Mouse (Mus musculus): ENCODE data around the gene Wdfy2. TPM values are rescaled to one million over a fixed set of nuclear protein-coding genes. Genes with fewer than 3 reads are reported as not detected.
A peak's percentile ranks its signal among the peaks of the same experiment; 100 is the strongest.

The Wdfy2 gene
- polyA plus RNA-seq, 1 experiment from 2014 or later = 8.9 TPM

DNA sequence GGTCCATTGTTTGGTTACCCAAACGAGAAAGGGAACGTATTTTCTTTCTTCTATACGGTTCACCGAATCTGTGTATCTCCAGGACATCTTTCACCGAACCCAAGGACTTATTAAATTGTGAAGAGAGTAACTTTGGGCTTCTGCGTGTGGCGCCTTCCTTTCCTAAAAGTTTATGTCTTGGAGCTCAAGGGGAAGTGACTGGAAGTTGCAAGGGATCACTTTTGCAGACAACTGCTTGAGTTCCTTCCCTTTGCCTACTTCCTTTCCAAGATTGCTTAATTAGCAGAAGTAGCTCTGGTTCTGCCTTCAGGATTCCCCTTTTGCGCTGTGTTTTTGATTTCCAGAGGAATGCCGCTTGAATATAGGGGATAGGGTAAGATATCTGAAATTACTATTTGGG, 858 bp downstream of the Wdfy2 start:
- Histone ChIP-seq H3K4me1 (replicated peaks; ENCODE audit: control insufficient read depth, insufficient read depth, low read length) (peaks cover 15% of the 10 kb centered on the region), H3K4me3 (replicated peaks; ENCODE audit: low read length) (peak overlapping the region; percentile 78), H3K36me3 (ENCODE audit: control insufficient read depth, insufficient read depth) (peaks cover 3% of the 10 kb centered on the region; the same call in 1 of the 2 replicates), H3K27me3 (replicated peaks; ENCODE audit: control insufficient read depth, insufficient read depth, low read length) (no peaks in the 10 kb centered on the region), H3K9me3 (ENCODE audit: control insufficient read depth, low read length) (no peaks in the 10 kb centered on the region), H3K4me2 (ENCODE audit: low read length) (peak overlapping the region; percentile 77), H3K9ac (replicated peaks; ENCODE audit: low read depth, low read length) (peak overlapping the region; percentile 84), H3K27ac (ENCODE audit: low read length) (no peak overlapping the region)
- ATAC-seq = no peak
- 11% methylated on average over 9 of the region's 9 CpGs for WGBS

DNA sequence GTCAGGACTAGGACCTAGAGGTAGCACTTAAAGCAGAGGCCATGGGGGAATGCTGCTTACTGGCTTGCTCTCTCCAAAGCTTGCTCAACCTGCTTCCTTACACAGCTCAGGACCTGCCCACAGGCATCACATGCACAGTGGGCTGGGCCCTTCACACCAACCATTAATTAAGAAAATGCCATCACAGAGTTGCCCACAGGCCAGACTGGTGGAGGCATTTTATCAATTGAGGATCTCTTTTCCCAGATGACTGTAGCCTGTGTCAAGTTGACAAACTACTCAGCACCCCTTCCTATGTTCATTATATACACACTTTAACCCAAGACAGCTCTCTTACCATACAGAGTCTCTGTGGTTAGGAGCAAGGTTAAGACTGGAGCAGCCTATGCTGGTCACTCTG, 4.2 kb downstream of the Wdfy2 start:
- Histone ChIP-seq H3K27ac (ENCODE audit: low read length) (no peak overlapping the region), H3K9ac (replicated peaks; ENCODE audit: low read depth, low read length) (no peak overlapping the region), H3K36me3 (ENCODE audit: control insufficient read depth, insufficient read depth) (peaks cover 3% of the 10 kb centered on the region; the same call in 1 of the 2 replicates), H3K4me2 (ENCODE audit: low read length) (no peak overlapping the region), H3K4me1 (replicated peaks; ENCODE audit: control insufficient read depth, insufficient read depth, low read length) (peaks cover 15% of the 10 kb centered on the region), H3K4me3 (replicated peaks; ENCODE audit: low read length) (no peak overlapping the region), H3K27me3 (replicated peaks; ENCODE audit: control insufficient read depth, insufficient read depth, low read length) (no peaks in the 10 kb centered on the region), H3K9me3 (ENCODE audit: control insufficient read depth, low read length) (no peaks in the 10 kb centered on the region)
- ATAC-seq = no peak

DNA sequence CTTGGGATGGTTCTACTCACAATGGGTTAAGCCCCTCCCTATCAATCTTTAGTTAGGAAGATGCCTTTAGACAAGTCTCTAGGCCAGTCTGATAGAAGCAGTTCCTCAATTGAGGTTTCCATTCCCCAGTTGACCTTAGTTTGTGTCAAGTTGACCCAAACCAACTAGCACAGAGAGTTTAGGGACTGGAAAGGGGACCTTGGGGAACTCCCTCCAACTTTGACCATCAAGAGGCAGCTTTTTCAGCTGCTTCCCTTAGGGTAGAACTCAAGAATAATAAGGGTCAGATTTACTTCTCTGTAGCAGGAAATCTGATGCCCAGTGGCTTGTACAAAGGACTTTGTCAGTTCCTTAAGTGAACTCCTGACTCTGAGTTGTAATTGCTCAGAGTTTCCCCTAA, 5.0 kb downstream of the Wdfy2 start:
- H3K4me3 ChIP-seq (replicated peaks; ENCODE audit: low read length) = no peak overlapping the region
- no peak overlapping the region for H3K4me2 ChIP-seq (ENCODE audit: low read length)
- H3K4me1 ChIP-seq (replicated peaks; ENCODE audit: control insufficient read depth, insufficient read depth, low read length) = peaks cover 15% of the 10 kb centered on the region
- no peak for ATAC-seq
- no peaks in the 10 kb centered on the region for H3K27me3 ChIP-seq (replicated peaks; ENCODE audit: control insufficient read depth, insufficient read depth, low read length)
- H3K27ac ChIP-seq (ENCODE audit: low read length) = no peak overlapping the region
- H3K9ac ChIP-seq (replicated peaks; ENCODE audit: low read depth, low read length) = no peak overlapping the region
- peaks cover 3% of the 10 kb centered on the region; the same call in 1 of the 2 replicates for H3K36me3 ChIP-seq (ENCODE audit: control insufficient read depth, insufficient read depth)
- H3K9me3 ChIP-seq (ENCODE audit: control insufficient read depth, low read length) = no peaks in the 10 kb centered on the region

DNA sequence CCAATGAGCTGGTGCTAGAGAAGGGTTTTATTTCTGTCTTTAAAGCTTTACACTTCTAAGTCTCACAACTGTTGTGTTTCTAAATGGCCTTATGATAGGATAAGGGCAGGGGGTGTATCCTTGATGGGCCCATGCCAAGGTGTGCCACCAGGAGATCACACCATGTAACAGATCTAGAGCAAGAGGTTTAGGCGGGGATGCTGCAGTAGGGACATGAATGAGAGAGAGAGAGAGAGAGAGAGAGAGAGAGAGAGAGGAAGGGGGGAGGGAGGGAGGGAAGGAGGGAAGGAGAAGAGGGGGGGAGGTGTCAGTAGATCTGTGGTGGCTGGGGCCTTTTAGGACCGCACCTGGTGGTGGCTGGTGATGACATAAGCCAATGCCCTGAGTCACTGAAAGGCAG, 5.5 kb downstream of the Wdfy2 start:
- peaks cover 3% of the 10 kb centered on the region; the same call in 1 of the 2 replicates for H3K36me3 ChIP-seq (ENCODE audit: control insufficient read depth, insufficient read depth)
- peaks cover 15% of the 10 kb centered on the region for H3K4me1 ChIP-seq (replicated peaks; ENCODE audit: control insufficient read depth, insufficient read depth, low read length)
- H3K9ac ChIP-seq (replicated peaks; ENCODE audit: low read depth, low read length) = no peak overlapping the region
- no peak overlapping the region for H3K4me2 ChIP-seq (ENCODE audit: low read length)
- H3K27me3 ChIP-seq (replicated peaks; ENCODE audit: control insufficient read depth, insufficient read depth, low read length) = no peaks in the 10 kb centered on the region
- no peak overlapping the region for H3K27ac ChIP-seq (ENCODE audit: low read length)
- H3K4me3 ChIP-seq (replicated peaks; ENCODE audit: low read length) = no peak overlapping the region
- no peaks in the 10 kb centered on the region for H3K9me3 ChIP-seq (ENCODE audit: control insufficient read depth, low read length)
- no peak for ATAC-seq
- WGBS = 71% methylated on average over 2 of the region's 2 CpGs

DNA sequence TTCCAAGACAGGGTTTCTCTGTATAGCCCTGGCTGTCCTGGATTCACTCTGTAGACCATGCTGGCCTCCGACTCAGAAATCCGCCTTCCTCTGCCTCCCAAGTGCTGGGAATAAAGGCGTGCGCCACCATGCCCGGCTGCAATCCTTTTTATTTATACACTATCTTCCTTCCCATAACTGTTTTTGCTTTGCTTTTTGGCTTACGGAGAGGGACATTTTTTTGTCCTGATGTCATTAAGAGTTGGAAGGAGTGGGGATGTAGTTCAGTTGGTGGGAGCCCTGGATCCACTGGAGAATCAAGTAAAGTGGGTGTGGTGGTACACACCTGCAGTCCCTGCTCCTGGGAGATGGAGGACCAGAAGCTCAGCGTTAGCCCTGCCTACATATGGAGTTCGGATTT, 6.7 kb downstream of the Wdfy2 start:
- H3K36me3 ChIP-seq (ENCODE audit: control insufficient read depth, insufficient read depth) = peaks cover 3% of the 10 kb centered on the region; the same call in 1 of the 2 replicates
- peaks cover 8% of the 10 kb centered on the region for H3K4me1 ChIP-seq (replicated peaks; ENCODE audit: control insufficient read depth, insufficient read depth, low read length)
- H3K4me2 ChIP-seq (ENCODE audit: low read length) = no peak overlapping the region
- H3K27ac ChIP-seq (ENCODE audit: low read length) = no peak overlapping the region
- peaks cover 4% of the 10 kb centered on the region; the same call in 1 of the 2 replicates for H3K9me3 ChIP-seq (ENCODE audit: control insufficient read depth, low read length)
- 80% methylated on average over 8 of the region's 8 CpGs for WGBS
- ATAC-seq = no peak
- H3K4me3 ChIP-seq (replicated peaks; ENCODE audit: low read length) = no peak overlapping the region
- no peaks in the 10 kb centered on the region for H3K27me3 ChIP-seq (replicated peaks; ENCODE audit: control insufficient read depth, insufficient read depth, low read length)
- no peak overlapping the region for H3K9ac ChIP-seq (replicated peaks; ENCODE audit: low read depth, low read length)

DNA sequence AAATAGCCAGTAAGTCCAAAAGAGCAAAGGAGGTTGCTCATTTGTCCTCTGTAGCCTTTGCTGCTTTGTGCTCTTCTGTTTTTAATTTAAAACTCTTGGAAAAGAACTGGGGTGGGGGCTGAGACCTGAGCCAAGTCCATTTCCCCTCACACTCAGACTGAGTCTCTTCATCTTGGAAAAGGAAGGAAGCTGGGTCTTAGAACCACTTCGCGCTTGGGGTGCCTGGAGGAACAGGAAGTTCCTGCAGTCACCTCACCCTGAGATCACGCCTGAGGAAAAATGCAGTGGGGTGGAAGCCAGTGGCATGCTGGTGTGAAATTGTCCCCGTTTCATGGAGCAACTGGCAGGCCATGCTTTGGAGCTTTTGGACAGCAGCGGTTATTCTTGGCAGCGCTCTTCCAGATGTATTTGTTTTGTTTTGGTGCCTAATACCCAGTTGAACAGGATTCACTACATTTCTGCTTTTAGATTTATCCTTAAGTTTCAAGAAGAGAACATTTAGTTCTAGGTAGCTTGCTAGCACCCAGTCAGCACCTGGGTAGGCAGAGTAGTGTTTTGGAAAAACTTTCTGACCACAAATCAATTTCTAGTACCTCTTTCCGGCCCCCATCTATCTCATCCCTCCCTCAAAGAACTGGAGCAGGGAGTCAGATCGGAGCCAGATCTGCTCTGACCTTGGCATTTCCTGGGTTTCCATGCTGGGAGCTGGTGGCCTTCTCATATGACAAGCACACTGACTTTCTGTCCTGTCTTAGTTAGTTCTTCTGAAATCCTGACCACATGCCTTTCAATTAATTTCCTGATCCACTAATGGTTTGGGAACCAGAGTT, 7.7 kb downstream of the Wdfy2 start:
- 82% methylated on average over 8 of the region's 8 CpGs for WGBS
- H3K36me3 ChIP-seq (ENCODE audit: control insufficient read depth, insufficient read depth) = peaks cover 3% of the 10 kb centered on the region; the same call in 1 of the 2 replicates
- H3K9me3 ChIP-seq (ENCODE audit: control insufficient read depth, low read length) = peaks cover 7% of the 10 kb centered on the region
- no peak overlapping the region for H3K27ac ChIP-seq (ENCODE audit: low read length)
- no peak overlapping the region for H3K4me3 ChIP-seq (replicated peaks; ENCODE audit: low read length)
- ATAC-seq = no peak
- H3K4me1 ChIP-seq (replicated peaks; ENCODE audit: control insufficient read depth, insufficient read depth, low read length) = no peaks in the 10 kb centered on the region
- H3K27me3 ChIP-seq (replicated peaks; ENCODE audit: control insufficient read depth, insufficient read depth, low read length) = no peaks in the 10 kb centered on the region
- no peak overlapping the region for H3K9ac ChIP-seq (replicated peaks; ENCODE audit: low read depth, low read length)
- no peak overlapping the region for H3K4me2 ChIP-seq (ENCODE audit: low read length)

DNA sequence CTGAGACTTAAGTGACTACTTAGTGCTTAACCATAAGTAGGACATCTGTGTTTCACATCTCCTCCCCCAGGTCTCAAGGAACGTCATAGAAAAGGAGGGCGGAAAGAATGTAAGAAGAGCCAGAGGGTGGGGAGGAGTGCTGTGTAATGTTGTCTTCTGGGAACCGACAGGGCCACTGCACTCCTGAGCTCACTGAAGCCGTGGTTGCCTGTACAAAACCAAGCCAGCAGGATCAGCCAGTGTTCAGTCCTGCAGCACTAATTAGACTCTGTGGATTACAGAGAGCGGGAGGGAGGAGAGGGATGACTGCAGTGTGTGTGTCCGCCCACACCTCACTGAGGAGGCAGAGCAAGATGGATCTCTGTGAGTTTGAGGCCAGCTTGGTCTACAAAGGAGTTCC, 13.5 kb downstream of the Wdfy2 start:
- H3K36me3 ChIP-seq (ENCODE audit: control insufficient read depth, insufficient read depth) = no peaks in the 10 kb centered on the region
- no peaks in the 10 kb centered on the region for H3K27me3 ChIP-seq (replicated peaks; ENCODE audit: control insufficient read depth, insufficient read depth, low read length)
- H3K27ac ChIP-seq (ENCODE audit: low read length) = no peak overlapping the region
- peaks cover 7% of the 10 kb centered on the region for H3K9me3 ChIP-seq (ENCODE audit: control insufficient read depth, low read length)
- no peak overlapping the region for H3K9ac ChIP-seq (replicated peaks; ENCODE audit: low read depth, low read length)
- H3K4me1 ChIP-seq (replicated peaks; ENCODE audit: control insufficient read depth, insufficient read depth, low read length) = peaks cover 15% of the 10 kb centered on the region
- H3K4me2 ChIP-seq (ENCODE audit: low read length) = no peak overlapping the region
- WGBS = 18% methylated on average over 6 of the region's 6 CpGs
- H3K4me3 ChIP-seq (replicated peaks; ENCODE audit: low read length) = no peak overlapping the region
- ATAC-seq = peak; percentile 50; the same call in 1 of the 2 replicates

DNA sequence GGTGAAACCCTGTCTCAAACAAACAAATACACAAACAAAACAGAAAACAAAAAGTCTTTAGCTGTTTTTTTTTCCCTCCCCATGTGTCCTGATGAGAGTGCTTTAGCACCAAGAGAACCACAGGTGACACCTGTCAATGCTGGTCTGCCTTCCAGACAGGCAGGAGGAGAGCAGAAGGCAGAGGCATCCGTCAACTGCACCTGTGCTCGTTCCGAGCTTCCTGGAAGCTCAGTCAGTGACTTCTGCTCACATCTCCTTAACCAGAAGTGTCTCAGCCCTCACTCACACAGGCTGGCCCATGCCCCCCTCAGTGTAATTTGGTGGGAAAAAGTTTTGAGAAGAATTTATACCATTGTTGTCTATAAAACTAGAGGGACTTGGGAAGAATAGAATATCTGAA, 15.4 kb downstream of the Wdfy2 start:
- peaks cover 7% of the 10 kb centered on the region for H3K9me3 ChIP-seq (ENCODE audit: control insufficient read depth, low read length)
- no peaks in the 10 kb centered on the region for H3K27me3 ChIP-seq (replicated peaks; ENCODE audit: control insufficient read depth, insufficient read depth, low read length)
- no peak overlapping the region for H3K4me2 ChIP-seq (ENCODE audit: low read length)
- H3K9ac ChIP-seq (replicated peaks; ENCODE audit: low read depth, low read length) = no peak overlapping the region
- no peaks in the 10 kb centered on the region for H3K36me3 ChIP-seq (ENCODE audit: control insufficient read depth, insufficient read depth)
- ATAC-seq = no peak
- 66% methylated on average over 3 of the region's 3 CpGs for WGBS
- no peak overlapping the region for H3K4me3 ChIP-seq (replicated peaks; ENCODE audit: low read length)
- H3K4me1 ChIP-seq (replicated peaks; ENCODE audit: control insufficient read depth, insufficient read depth, low read length) = peaks cover 16% of the 10 kb centered on the region
- H3K27ac ChIP-seq (ENCODE audit: low read length) = no peak overlapping the region

DNA sequence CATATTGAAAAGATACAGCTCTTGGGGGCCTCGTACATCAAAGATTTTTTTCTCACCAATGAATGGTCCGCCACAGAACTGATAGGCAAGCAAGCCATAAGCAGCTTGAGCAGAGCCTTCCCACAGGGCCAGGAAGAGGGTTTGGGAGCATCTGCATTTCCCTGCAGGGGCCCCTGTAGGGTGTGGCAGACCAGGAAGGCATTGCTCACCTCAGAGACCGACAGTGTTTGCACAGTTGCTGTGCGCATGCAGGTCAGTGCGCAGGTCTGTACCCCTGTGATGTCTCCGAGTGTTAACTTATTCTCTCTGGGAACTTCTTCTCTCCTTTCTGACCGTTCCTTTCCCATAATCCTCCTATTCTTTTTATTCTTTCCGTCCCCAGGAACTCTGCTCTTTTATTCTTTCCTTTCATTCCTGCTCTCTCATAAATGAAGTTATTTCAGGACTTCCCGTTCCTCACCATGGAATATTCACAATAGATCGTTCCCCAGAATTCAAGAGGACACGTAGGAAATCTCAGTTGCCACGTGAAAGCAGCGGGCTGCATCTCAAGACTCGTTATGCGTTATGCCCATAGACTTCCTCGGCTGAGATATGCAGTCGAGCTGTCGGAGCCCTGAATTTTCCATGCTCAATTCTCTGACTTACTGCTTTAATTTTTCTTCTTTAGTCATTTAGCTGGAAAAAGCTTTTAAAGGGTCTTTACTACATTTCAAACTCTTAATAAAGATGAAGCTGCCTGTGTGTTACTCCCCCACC, 17.8 kb downstream of the Wdfy2 start:
- ATAC-seq = no peak
- Histone ChIP-seq H3K4me1 (replicated peaks; ENCODE audit: control insufficient read depth, insufficient read depth, low read length) (peaks cover 16% of the 10 kb centered on the region), H3K9ac (replicated peaks; ENCODE audit: low read depth, low read length) (no peak overlapping the region), H3K27ac (ENCODE audit: low read length) (no peak overlapping the region), H3K4me3 (replicated peaks; ENCODE audit: low read length) (no peak overlapping the region), H3K9me3 (ENCODE audit: control insufficient read depth, low read length) (no peaks in the 10 kb centered on the region), H3K27me3 (replicated peaks; ENCODE audit: control insufficient read depth, insufficient read depth, low read length) (no peaks in the 10 kb centered on the region), H3K4me2 (ENCODE audit: low read length) (peak overlapping the region; percentile 8), H3K36me3 (ENCODE audit: control insufficient read depth, insufficient read depth) (no peaks in the 10 kb centered on the region)
- WGBS = 41% methylated on average over 18 of the region's 18 CpGs
